Mouse (Mus musculus): Measurements from ENCODE around the gene Tnfrsf1b. TPM values are rescaled to one million over a fixed set of nuclear protein-coding genes. Genes with fewer than 3 reads are reported as not detected.
"Not testable (repeated sequence)": the region's sequence is repeated elsewhere in the genome, so short reads cannot be mapped to it uniquely, and the experiment has no call there.

The Tnfrsf1b gene
- polyA plus RNA-seq, 1 experiment from 2014 or later, result 2.6 TPM

DNA sequence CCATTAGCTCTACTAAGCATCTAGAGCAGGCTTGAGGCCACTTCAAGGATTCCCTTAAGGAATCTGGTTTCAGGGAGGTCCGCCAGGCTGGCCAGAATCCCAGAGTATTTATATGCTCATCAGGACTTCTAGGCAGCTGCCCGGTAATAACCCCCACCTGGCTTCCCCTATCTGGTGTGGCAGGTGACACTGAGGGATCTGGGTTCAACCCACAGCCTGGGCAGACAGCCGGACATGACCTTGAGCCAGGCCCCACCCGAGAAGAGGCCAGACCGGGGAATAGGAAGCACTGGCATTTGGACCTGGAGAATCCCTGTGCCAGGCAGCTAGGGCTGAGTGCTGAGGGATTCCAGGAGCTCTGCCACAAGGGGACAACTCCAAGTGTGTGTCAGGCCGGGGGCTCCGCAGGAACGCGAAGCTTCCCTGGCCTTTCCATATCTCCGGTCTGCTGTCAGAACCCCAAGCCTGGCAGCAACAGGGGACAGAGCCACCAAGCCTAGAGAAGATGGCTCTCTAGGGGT is 52.6 kb downstream of the Tnfrsf1b start:
- peak; percentile 3 for ATAC-seq (ENCODE audit: low FRiP score, low read depth)
- H3K9me3 ChIP-seq, result no peaks in the 10 kb centered on the region
- H3K36me3 ChIP-seq, result 0 out of 2 replicates have a peak, but pooled peaks cover 11% of the 10 kb centered on the region
- peak overlapping the region; percentile 97 for H3K4me2 ChIP-seq (replicated peaks)
- peak overlapping the region; percentile 78 for H3K9ac ChIP-seq (replicated peaks)
- H3K4me3 ChIP-seq, result peak overlapping the region; percentile 93
- 1% methylated on average over 10 of the region's 10 CpGs for WGBS
- no peak overlapping the region for H3K27ac ChIP-seq (replicated peaks)
- peaks cover 17% of the 10 kb centered on the region for H3K4me1 ChIP-seq
- H3K27me3 ChIP-seq, result no peaks in the 10 kb centered on the region

DNA sequence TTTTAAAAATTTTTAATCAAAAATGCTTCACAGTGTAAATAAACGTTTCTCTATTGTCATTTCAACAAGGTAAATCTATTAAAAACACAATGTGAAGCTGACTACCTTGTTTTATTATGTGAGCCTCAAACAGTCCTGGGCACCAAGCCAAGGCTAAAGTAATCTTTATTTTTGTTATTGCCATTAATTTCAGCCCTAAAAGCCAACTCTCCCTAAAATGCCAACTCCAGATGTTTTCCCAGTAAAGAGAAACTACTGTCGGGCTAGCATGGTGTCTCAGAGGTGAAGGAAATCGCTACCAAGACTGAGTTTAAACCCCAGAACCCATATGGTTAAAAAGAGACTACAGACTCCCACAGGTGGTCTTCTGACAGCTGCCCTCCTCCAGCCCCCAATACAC is 53.3 kb downstream of the Tnfrsf1b start:
- Histone ChIP-seq H3K4me2 (replicated peaks) (peak overlapping the region; percentile 97), H3K27ac (replicated peaks) (no peak overlapping the region), H3K27me3 (no peaks in the 10 kb centered on the region), H3K36me3 (peaks cover 16% of the 10 kb centered on the region), H3K9ac (replicated peaks) (0 out of 2 replicates have a peak overlapping the region, but pooled peaks have one; percentile 78), H3K4me3 (peak overlapping the region; percentile 93; the same call in 1 of the 2 replicates), H3K4me1 (peaks cover 17% of the 10 kb centered on the region), H3K9me3 (no peaks in the 10 kb centered on the region)
- 57% methylated on average over 3 of the region's 3 CpGs for WGBS
- no peak for ATAC-seq (ENCODE audit: low FRiP score, low read depth)

DNA sequence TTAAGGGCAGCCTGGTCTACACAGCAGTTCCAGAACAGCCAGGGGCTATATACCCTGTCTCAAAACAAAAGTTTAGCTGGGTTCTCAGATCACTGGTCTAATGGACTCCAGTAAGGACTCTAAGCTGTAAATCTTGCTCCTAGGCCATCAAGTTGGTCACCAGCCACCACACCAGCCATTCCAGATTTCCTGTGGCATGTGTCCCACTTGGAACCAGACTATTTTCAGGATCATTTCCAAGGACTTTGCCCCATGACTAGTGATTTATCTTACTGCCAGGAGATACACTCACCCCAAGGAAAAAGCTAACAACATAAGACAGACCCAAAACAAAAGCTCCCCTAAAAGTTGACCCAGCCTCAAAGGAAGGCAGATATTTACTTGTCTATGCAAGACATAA is 54.0 kb downstream of the Tnfrsf1b start:
- Histone ChIP-seq H3K9me3 (no peaks in the 10 kb centered on the region), H3K27me3 (no peaks in the 10 kb centered on the region)

DNA sequence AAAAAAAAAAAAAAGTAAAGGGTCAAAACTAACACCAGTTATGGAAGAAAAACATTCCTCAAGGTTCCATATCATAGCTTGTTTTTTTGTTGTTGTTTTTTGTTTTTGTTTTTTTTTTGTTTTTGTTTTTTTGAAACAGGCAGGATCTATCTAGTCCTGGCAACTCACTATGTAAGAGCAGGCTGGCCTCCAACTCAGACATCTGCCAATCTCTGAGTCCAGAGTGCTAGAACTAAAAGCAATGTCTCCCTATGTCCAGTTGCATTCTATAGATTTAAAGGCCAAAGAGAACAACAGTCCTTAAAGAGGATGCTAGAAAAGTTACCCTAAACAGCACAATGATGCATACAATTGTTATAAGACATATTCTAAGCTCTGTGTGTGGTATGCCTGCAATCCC is 58.1 kb downstream of the Tnfrsf1b start:
- Histone ChIP-seq H3K36me3 (peaks cover 53% of the 10 kb centered on the region), H3K9ac (replicated peaks) (no peak overlapping the region), H3K9me3 (no peaks in the 10 kb centered on the region), H3K4me2 (replicated peaks) (no peak overlapping the region), H3K27me3 (no peaks in the 10 kb centered on the region), H3K4me1 (peaks cover 10% of the 10 kb centered on the region), H3K27ac (replicated peaks) (no peak overlapping the region), H3K4me3 (no peak overlapping the region)
- ATAC-seq (ENCODE audit: low FRiP score, low read depth), result no peak

More for the DNA sequence above, 54.0 kb downstream of the Tnfrsf1b start:
- H3K9ac ChIP-seq (replicated peaks), result no peak overlapping the region
- H3K4me1 ChIP-seq, result peaks cover 17% of the 10 kb centered on the region
- ATAC-seq (ENCODE audit: low FRiP score, low read depth), result no peak
- H3K4me2 ChIP-seq (replicated peaks), result no peak overlapping the region
- no peak overlapping the region for H3K27ac ChIP-seq (replicated peaks)
- no peak overlapping the region for H3K4me3 ChIP-seq
- H3K36me3 ChIP-seq, result peaks cover 17% of the 10 kb centered on the region

DNA sequence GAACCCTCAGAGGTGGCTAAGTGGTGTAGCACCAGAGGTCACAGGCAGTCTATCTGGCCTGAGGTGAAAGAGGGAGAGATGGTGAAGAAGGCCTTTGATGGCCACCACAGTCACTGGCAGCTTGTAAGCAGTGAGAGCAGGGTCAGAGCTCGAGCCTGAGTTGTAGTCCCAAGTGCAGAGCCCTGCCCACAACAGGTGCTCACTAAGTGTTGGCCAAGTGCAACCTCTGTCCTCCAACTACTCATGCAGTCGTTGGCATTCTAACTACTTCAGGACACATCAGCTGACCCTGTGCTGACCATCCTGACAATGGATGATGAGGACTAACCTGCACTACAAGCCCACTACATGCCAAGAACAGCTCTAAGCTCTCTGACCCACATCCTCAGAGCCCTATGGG is 59.1 kb downstream of the Tnfrsf1b start:
- Histone ChIP-seq H3K36me3 (peaks cover 55% of the 10 kb centered on the region), H3K4me3 (no peak overlapping the region), H3K4me2 (replicated peaks) (no peak overlapping the region), H3K27ac (replicated peaks) (no peak overlapping the region), H3K27me3 (no peaks in the 10 kb centered on the region), H3K9me3 (no peaks in the 10 kb centered on the region), H3K9ac (replicated peaks) (no peak overlapping the region), H3K4me1 (0 out of 2 replicates have a peak, but pooled peaks cover 2% of the 10 kb centered on the region)
- ATAC-seq (ENCODE audit: low FRiP score, low read depth), result no peak
- WGBS, result 72% methylated on average over 2 of the region's 2 CpGs

DNA sequence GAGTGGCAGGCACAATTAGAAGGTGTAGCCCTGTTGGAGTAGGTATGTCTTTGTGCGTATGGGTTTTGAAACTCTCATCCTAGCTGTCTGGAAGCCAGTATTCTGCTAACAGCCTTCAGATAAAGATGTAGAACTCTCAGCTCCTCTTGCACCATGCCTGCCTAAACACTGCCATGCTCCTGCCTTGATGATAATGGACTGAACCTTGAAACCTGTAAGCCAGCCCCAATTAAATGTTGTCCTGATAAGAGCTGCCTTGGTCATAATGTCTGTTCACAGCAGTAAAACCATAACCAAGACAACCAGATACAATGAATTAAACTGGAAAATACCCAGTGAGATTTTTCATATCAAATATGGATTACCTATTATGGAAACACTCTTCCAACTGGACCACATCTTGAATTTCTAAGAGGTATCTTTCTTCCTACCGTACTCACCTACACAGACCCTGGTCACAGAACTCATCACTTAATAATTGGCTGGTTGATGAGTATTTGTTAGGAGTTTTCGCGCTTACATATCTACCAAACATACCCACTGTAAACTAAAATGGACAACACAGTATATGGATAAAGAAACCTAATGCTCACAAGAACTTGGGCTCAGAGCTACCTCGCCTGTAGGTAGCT is 67.6 kb downstream of the Tnfrsf1b start:
- H3K4me2 ChIP-seq (replicated peaks), result no peak overlapping the region
- no peaks in the 10 kb centered on the region for H3K9me3 ChIP-seq
- no peak for ATAC-seq (ENCODE audit: low FRiP score, low read depth)
- WGBS, result 94% methylated on average over 5 of the region's 5 CpGs
- peaks cover 47% of the 10 kb centered on the region for H3K36me3 ChIP-seq
- no peak overlapping the region for H3K27ac ChIP-seq (replicated peaks)
- H3K4me1 ChIP-seq, result no peaks in the 10 kb centered on the region
- H3K4me3 ChIP-seq, result no peak overlapping the region
- H3K9ac ChIP-seq (replicated peaks), result no peak overlapping the region
- H3K27me3 ChIP-seq, result no peaks in the 10 kb centered on the region

DNA sequence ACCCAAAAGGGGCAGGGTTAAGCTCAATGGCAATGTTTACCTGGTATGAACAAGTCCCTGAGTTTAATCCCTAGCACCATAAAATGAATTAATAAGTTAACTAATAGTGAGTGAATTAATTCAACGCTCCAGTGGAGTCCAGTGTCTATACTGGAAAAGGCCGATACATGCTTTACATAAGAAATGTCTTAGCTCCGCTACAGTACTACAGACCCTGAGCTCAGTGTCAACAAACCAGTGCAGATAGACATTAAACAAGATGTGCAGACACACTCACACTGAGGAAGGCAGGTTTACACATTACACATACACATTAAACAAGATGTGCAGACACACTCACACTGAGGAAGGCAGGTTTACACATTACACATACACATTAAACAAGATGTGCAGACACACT is 81.1 kb downstream of the Tnfrsf1b start:
- peaks cover 87% of the 10 kb centered on the region for H3K36me3 ChIP-seq
- WGBS, result 93% methylated on average over 3 of the region's 3 CpGs
- not testable (repeated sequence) for H3K4me2 ChIP-seq (replicated peaks)

DNA sequence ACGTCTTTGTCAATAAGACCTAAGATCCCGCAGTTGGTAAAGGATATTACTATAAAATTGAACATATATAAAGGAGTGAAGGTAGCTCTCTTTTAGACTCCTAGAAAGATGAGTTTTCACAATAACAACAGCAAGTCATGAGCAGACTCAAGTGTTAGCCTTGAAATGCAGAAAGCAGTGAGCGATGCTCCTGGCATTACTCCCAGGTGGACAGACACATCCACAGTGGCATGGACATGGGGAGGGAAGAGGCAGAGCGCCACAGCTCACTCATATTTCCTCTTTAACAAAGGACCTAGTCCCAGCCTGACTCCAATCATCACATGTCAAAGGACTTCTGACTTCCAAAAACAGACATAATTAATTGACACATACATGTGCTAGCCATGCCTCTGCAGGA is 82.6 kb downstream of the Tnfrsf1b start:
- Histone ChIP-seq H3K27ac (replicated peaks) (no peak overlapping the region), H3K9ac (replicated peaks) (no peak overlapping the region), H3K9me3 (no peaks in the 10 kb centered on the region), H3K36me3 (peaks cover 85% of the 10 kb centered on the region), H3K4me2 (replicated peaks) (no peak overlapping the region), H3K4me1 (no peaks in the 10 kb centered on the region), H3K4me3 (no peak overlapping the region), H3K27me3 (no peaks in the 10 kb centered on the region)
- WGBS, result 90% methylated on average over 4 of the region's 4 CpGs
- no peak for ATAC-seq (ENCODE audit: low FRiP score, low read depth)

More for the DNA sequence above, 81.1 kb downstream of the Tnfrsf1b start:
- not testable (repeated sequence) for H3K4me1 ChIP-seq; H3K27ac ChIP-seq (replicated peaks); H3K4me3 ChIP-seq; H3K9me3 ChIP-seq; ATAC-seq (ENCODE audit: low FRiP score, low read depth); H3K9ac ChIP-seq (replicated peaks); H3K27me3 ChIP-seq

Other genes starting within 250 kb of the Tnfrsf1b start
- 6.3 and 7.9 TPM in 2 replicates for gene Vps13d, start 51.9 kb downstream of the Tnfrsf1b start, polyA plus RNA-seq (2016; fragmentation: Nextera tagmentation; extraction: Ambion mirVana)
- not detected in 2 replicates for gene Tnfrsf8, start 68.3 kb upstream of the Tnfrsf1b start, polyA plus RNA-seq (2016; fragmentation: Nextera tagmentation; extraction: Ambion mirVana)